Mouse (Mus musculus): ENCODE measurements at regions not wholly inside any gene's neighbourhood (a gene's known extent, or its start where the extent isn't known, plus 50 kb on each side); places are given as distances from the start of the nearest gene placed in this dataset.

GRCm38 (mm10) chr12:78097692-78098091 lies 96.3 kb upstream of the Gm6657 start:
- no peak for TF ChIP-seq CTCF (IDR thresholded peaks at IDR 0.05; ENCODE audit: extremely low read depth, insufficient read length, insufficient replicate concordance, low read depth, low read length)
- TF ChIP-seq POLR2A (IDR thresholded peaks at IDR 0.05; ENCODE audit: low read depth, low read length), result no peak

All from small intestine, adult 2 months (tissue).